Mouse (Mus musculus): ENCODE measurements at regions not wholly inside any gene's neighbourhood (a gene's known extent, or its start where the extent isn't known, plus 50 kb on each side); places are given as distances from the start of the nearest gene placed in this dataset.

GRCm38 (mm10) chr11:38123789-38124330 is 888.1 kb upstream of the Tenm2 start:
- Histone ChIP-seq H3K4me2 (replicated peaks) (no peak overlapping the region), H3K36me3 (no peaks in the 10 kb centered on the region), H3K27me3 (no peaks in the 10 kb centered on the region), H3K9me3 (no peaks in the 10 kb centered on the region), H3K4me3 (no peak overlapping the region), H3K27ac (replicated peaks) (no peak overlapping the region), H3K9ac (replicated peaks) (no peak overlapping the region), H3K4me1 (peaks cover 6% of the 10 kb centered on the region; the same call in 1 of the 2 replicates)
- WGBS: 88% methylated on average over 2 of the region's 2 CpGs
- no peak for ATAC-seq (ENCODE audit: low FRiP score, low read depth)

DNA sequence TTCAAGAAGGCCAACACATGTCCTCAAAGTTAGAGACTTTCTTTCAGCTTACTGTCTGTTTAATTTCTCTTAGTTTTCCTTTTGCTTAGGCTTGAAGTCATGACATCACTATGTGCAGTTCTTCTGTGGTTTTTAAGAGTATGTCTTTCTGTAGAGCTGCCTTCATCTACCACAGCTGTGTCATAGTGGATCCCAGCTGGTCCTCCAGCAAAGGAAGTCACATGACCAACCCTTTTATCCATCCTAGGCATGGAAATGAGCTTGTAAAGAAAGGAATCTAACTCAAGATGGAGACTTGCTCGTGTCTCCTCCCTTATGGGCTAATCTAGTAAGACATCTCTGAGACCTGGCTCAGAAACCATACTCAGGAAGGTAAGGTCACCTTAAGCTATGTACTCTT is 886.7 kb upstream of the Tenm2 start:
- H3K36me3 ChIP-seq: no peaks in the 10 kb centered on the region
- 57% methylated on average over 1 of the region's 1 CpGs for WGBS
- no peak for ATAC-seq (ENCODE audit: low FRiP score, low read depth)
- H3K9ac ChIP-seq (replicated peaks): no peak overlapping the region
- H3K4me1 ChIP-seq: peaks cover 6% of the 10 kb centered on the region; the same call in 1 of the 2 replicates
- H3K4me3 ChIP-seq: no peak overlapping the region
- H3K27me3 ChIP-seq: no peaks in the 10 kb centered on the region
- no peaks in the 10 kb centered on the region for H3K9me3 ChIP-seq
- no peak overlapping the region for H3K4me2 ChIP-seq (replicated peaks)
- H3K27ac ChIP-seq (replicated peaks): no peak overlapping the region

GRCm38 (mm10) chr11:38121051-38121616 is 885.4 kb upstream of the Tenm2 start:
- Histone ChIP-seq H3K4me2 (replicated peaks) (no peak overlapping the region), H3K36me3 (no peaks in the 10 kb centered on the region)
- WGBS: 26% methylated on average over 8 of the region's 8 CpGs

GRCm38 (mm10) chr11:38117741-38118140 is 882.0 kb upstream of the Tenm2 start:
- no peak overlapping the region for H3K9ac ChIP-seq (replicated peaks)
- no peak overlapping the region for H3K4me2 ChIP-seq (replicated peaks)
- H3K9me3 ChIP-seq: no peaks in the 10 kb centered on the region
- no peak overlapping the region for H3K4me3 ChIP-seq
- 70% methylated on average over 5 of the region's 5 CpGs for WGBS
- H3K36me3 ChIP-seq: no peaks in the 10 kb centered on the region
- H3K27me3 ChIP-seq: no peaks in the 10 kb centered on the region
- no peak overlapping the region for H3K27ac ChIP-seq (replicated peaks)
- H3K4me1 ChIP-seq: peaks cover 6% of the 10 kb centered on the region; the same call in 1 of the 2 replicates
- no peak for ATAC-seq (ENCODE audit: low FRiP score, low read depth)

More at GRCm38 (mm10) chr11:38121051-38121616, 885.4 kb upstream of the Tenm2 start:
- ATAC-seq (ENCODE audit: low FRiP score, low read depth): 0 out of 2 replicates have a peak, but pooled peaks have one; percentile 12
- Histone ChIP-seq H3K27me3 (no peaks in the 10 kb centered on the region), H3K4me3 (no peak overlapping the region), H3K27ac (replicated peaks) (no peak overlapping the region), H3K9me3 (no peaks in the 10 kb centered on the region), H3K4me1 (peaks cover 6% of the 10 kb centered on the region; the same call in 1 of the 2 replicates), H3K9ac (replicated peaks) (no peak overlapping the region)

DNA sequence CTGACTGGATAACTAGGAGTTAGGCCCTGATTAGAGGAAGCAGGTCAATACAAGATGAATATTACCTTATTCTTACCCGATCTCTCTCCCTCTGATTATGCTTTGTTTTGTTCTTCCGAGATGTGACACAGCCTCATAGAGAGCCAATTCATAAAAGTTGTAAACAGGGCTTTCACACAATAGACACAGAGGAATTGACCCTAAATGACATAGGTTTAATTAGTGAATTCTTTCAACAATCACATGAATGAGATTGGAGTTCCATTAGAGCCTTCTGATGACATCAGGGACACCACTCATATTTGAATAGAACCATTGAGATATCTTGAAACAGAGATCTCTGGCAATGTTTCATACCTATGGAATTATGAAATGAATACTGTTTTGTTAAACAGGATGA is 856.4 kb upstream of the Tenm2 start:
- no peak for ATAC-seq (ENCODE audit: low FRiP score, low read depth)
- Histone ChIP-seq H3K4me2 (replicated peaks) (no peak overlapping the region), H3K4me1 (no peaks in the 10 kb centered on the region), H3K27me3 (no peaks in the 10 kb centered on the region), H3K27ac (replicated peaks) (no peak overlapping the region), H3K36me3 (no peaks in the 10 kb centered on the region), H3K9me3 (no peaks in the 10 kb centered on the region), H3K9ac (replicated peaks) (no peak overlapping the region), H3K4me3 (no peak overlapping the region)
- WGBS: 85% methylated on average over 2 of the region's 2 CpGs

GRCm38 (mm10) chr11:38075171-38075732 is 839.5 kb upstream of the Tenm2 start:
- Histone ChIP-seq H3K27me3 (no peaks in the 10 kb centered on the region), H3K27ac (replicated peaks) (no peak overlapping the region), H3K4me1 (no peaks in the 10 kb centered on the region), H3K36me3 (no peaks in the 10 kb centered on the region), H3K9me3 (no peaks in the 10 kb centered on the region), H3K9ac (replicated peaks) (no peak overlapping the region), H3K4me2 (replicated peaks) (no peak overlapping the region), H3K4me3 (no peak overlapping the region)
- no peak for ATAC-seq (ENCODE audit: low FRiP score, low read depth)
- 65% methylated on average over 11 of the region's 11 CpGs for WGBS

DNA sequence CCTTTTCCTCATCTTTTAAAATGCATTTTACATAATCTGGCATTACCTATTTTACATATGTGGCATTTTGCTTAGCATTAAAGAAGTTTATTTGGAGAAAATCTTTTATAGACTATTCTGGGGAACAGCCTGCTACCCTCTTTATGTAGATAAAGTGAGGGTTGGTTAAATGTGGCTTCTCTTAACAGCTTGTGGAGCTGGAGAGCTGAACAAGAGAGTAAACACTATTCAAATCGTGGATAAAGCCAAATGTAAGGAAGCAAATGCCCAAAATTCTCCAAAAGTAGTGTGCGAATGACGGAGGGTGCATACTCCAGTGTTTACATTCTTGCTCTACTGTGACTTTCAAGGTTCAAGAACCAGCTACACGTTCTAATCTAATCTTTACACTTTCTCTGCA is 833.9 kb upstream of the Tenm2 start:
- Histone ChIP-seq H3K9me3 (no peaks in the 10 kb centered on the region), H3K4me2 (replicated peaks) (no peak overlapping the region), H3K27ac (replicated peaks) (no peak overlapping the region), H3K9ac (replicated peaks) (no peak overlapping the region), H3K36me3 (no peaks in the 10 kb centered on the region), H3K4me1 (0 out of 2 replicates have a peak, but pooled peaks cover 2% of the 10 kb centered on the region), H3K27me3 (no peaks in the 10 kb centered on the region), H3K4me3 (no peak overlapping the region)
- 70% methylated on average over 4 of the region's 4 CpGs for WGBS
- no peak for ATAC-seq (ENCODE audit: low FRiP score, low read depth)

GRCm38 (mm10) chr11:38067682-38068081 is 831.9 kb upstream of the Tenm2 start:
- WGBS: 9% methylated on average over 1 of the region's 1 CpGs
- no peaks in the 10 kb centered on the region for H3K36me3 ChIP-seq
- H3K27me3 ChIP-seq: no peaks in the 10 kb centered on the region
- no peak overlapping the region for H3K9ac ChIP-seq (replicated peaks)
- no peak overlapping the region for H3K4me3 ChIP-seq
- H3K27ac ChIP-seq (replicated peaks): no peak overlapping the region
- no peak overlapping the region for H3K4me2 ChIP-seq (replicated peaks)
- no peaks in the 10 kb centered on the region for H3K9me3 ChIP-seq
- peak; percentile 80; the same call in 1 of the 2 replicates for ATAC-seq (ENCODE audit: low FRiP score, low read depth)
- 0 out of 2 replicates have a peak, but pooled peaks cover 2% of the 10 kb centered on the region for H3K4me1 ChIP-seq

GRCm38 (mm10) chr11:38066091-38066490 is 830.3 kb upstream of the Tenm2 start:
- Histone ChIP-seq H3K4me3 (no peak overlapping the region), H3K9me3 (no peaks in the 10 kb centered on the region), H3K4me2 (replicated peaks) (no peak overlapping the region), H3K9ac (replicated peaks) (no peak overlapping the region), H3K27ac (replicated peaks) (no peak overlapping the region), H3K4me1 (0 out of 2 replicates have a peak, but pooled peaks cover 2% of the 10 kb centered on the region), H3K36me3 (no peaks in the 10 kb centered on the region), H3K27me3 (no peaks in the 10 kb centered on the region)
- WGBS: 85% methylated on average over 5 of the region's 5 CpGs
- no peak for ATAC-seq (ENCODE audit: low FRiP score, low read depth)

DNA sequence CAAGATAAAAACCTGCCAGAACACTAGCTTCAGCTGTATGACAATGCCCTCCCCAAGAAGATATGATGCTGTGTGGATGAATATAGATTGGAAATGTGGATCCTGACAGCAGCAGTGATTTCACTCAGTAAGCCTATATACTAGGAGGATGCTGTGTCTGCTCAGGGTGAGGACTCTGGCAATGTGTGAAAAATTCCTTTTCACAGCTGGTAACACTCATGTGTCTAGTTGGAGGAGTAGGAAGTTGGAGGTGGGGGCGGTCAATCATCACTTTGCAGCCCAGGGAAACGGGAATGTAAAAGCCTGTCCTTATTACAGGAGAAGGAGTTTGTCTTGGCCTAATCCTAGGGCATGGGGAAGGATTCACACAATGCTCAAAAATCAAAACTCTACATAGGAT is 824.3 kb upstream of the Tenm2 start:
- Histone ChIP-seq H3K4me3 (no peak overlapping the region), H3K9me3 (no peaks in the 10 kb centered on the region), H3K36me3 (no peaks in the 10 kb centered on the region), H3K27ac (replicated peaks) (no peak overlapping the region), H3K4me1 (no peaks in the 10 kb centered on the region), H3K9ac (replicated peaks) (no peak overlapping the region), H3K4me2 (replicated peaks) (no peak overlapping the region), H3K27me3 (no peaks in the 10 kb centered on the region)
- ATAC-seq (ENCODE audit: low FRiP score, low read depth): no peak
- 93% methylated on average over 2 of the region's 2 CpGs for WGBS

GRCm38 (mm10) chr11:38058896-38059295 is 823.1 kb upstream of the Tenm2 start:
- Histone ChIP-seq H3K4me3 (no peak overlapping the region), H3K27ac (replicated peaks) (no peak overlapping the region), H3K9ac (replicated peaks) (no peak overlapping the region), H3K4me1 (no peaks in the 10 kb centered on the region), H3K9me3 (no peaks in the 10 kb centered on the region), H3K4me2 (replicated peaks) (no peak overlapping the region), H3K27me3 (no peaks in the 10 kb centered on the region), H3K36me3 (no peaks in the 10 kb centered on the region)
- ATAC-seq (ENCODE audit: low FRiP score, low read depth): no peak
- 85% methylated on average over 2 of the region's 2 CpGs for WGBS

- no peak for ATAC-seq (ENCODE audit: low FRiP score, low read depth)
- 86% methylated on average over 2 of the region's 2 CpGs for WGBS
- Histone ChIP-seq H3K27ac (replicated peaks) (no peak overlapping the region), H3K9ac (replicated peaks) (no peak overlapping the region), H3K36me3 (no peaks in the 10 kb centered on the region), H3K4me1 (0 out of 2 replicates have a peak, but pooled peaks cover 3% of the 10 kb centered on the region), H3K4me2 (replicated peaks) (no peak overlapping the region), H3K4me3 (no peak overlapping the region), H3K27me3 (no peaks in the 10 kb centered on the region), H3K9me3 (no peaks in the 10 kb centered on the region)
Measured at GRCm38 (mm10) chr11:38036582-38036981, 800.8 kb upstream of the Tenm2 start.
